Mouse (Mus musculus) ES-Bruce4 (cell line): ENCODE results near the gene D5Ertd579e.

ENCODE experiments used
- CTCF ChIP-seq: IDR thresholded peaks from one replicate; pipeline ENCODE4 v1.8.1; 2011; ENCODE audit warnings: low read depth, low read length
- EP300 ChIP-seq: IDR thresholded peaks from 2 replicates; pipeline ENCODE4 v1.6.1; 2011; ENCODE audit warnings: low read depth, low read length; ENCODE audit not compliant: insufficient read depth
- POLR2A ChIP-seq: IDR thresholded peaks from one replicate; pipeline ENCODE4 v1.8.1; 2011; ENCODE audit warnings: low read length; ENCODE audit not compliant: insufficient read depth

- no peak for TF ChIP-seq CTCF
- TF ChIP-seq POLR2A, result no peak
- TF ChIP-seq EP300, result no peak
These were observed 23.3 kb upstream of the D5Ertd579e start for GRCm38 (mm10) chr5:36719135-36719534.
